In the genomic region with DNA sequence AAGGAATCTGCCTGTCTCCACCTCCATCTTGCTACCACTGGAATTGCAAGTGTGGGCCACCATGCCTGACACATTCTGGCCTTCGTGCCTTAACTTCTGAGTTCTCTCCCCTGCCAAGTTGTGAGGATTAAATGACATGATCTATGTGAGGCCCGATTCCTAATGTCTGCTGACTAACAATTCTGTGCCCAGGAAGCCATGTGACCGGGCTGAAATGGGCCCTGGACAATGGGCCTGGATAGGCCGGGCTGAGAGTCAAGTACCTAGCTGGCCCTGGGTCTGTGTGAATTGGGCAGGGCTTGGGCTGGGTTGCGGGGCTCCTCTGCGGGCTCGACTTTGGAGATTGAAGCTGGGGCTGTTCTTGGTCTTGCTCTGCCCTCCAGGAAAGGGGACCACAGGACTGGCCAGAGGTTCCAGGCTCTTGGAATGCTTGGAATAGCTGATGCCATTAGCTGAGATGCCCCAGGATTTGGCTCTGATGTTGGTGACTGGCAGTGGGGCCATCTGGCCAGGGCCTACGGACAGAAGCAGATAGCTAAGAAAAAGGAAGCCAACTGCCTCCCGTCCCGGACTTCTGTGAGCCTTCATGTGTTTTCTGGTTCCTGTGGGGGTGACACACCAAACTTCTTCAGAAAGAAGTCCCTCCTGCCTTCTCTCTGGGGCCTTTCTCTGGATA, we compare ENCODE assay signal across 14 mouse cellular contexts. TPM values are rescaled to one million over a fixed set of nuclear protein-coding genes. Genes with fewer than 3 reads are reported as not detected.
DNase-seq lines count a peak whose midpoint lies in the region; ATAC-seq and TF ChIP-seq lines count a peak whose summit lies in the region.
"Had no signal": no experiment of that assay in that cellular context is flagged by ENCODE, and none has a peak within 500 bp of the region (broad histone marks: within the 10 kb centered on the region; RNA-seq: fewer than 3 reads in every experiment).

No protein-coding gene starts in this region.

- no peak overlapping the region for H3K9ac ChIP-seq in heart, adult 2 months (ENCODE audit: low read depth, low read length)
- H3K9ac ChIP-seq in liver, embryonic 11.5 days (ENCODE audit: low read depth, low read length) = no peak overlapping the region
- H3K9ac ChIP-seq: embryonic facial prominence, embryonic 12.5 days; forebrain, embryonic 15.5 days; hindbrain, embryonic 15.5 days; kidney, embryonic 15.5 days had no signal

- no peak for TF ChIP-seq POLR2A in heart, adult 2 months (IDR thresholded peaks at IDR 0.05; ENCODE audit: insufficient read depth, low read depth, low read length)

- intact Hi-C loops in heart, adult 2 months (cut with DNase I) = no loop called here
- intact Hi-C loops in heart, postnatal 14 days (cut with DNase I) = no loop called here

- peaks cover 2% of the 10 kb centered on the region; the same call in 1 of the 2 replicates for H3K36me3 ChIP-seq in heart, adult 2 months (ENCODE audit: control insufficient read depth, insufficient read depth, low read length)
- peaks cover 18% of the 10 kb centered on the region for H3K36me3 ChIP-seq in liver, embryonic 11.5 days (ENCODE audit: control insufficient read depth, insufficient read depth, low read length)

- 48% methylated on average over 10 of the region's 10 CpGs for WGBS in heart, adult 2 months
- 83% methylated on average over 10 of the region's 10 CpGs for WGBS in liver, embryonic 11.5 days

- H3K27me3 ChIP-seq in heart, adult 2 months (ENCODE audit: control insufficient read depth, insufficient read depth, low read length) = no peaks in the 10 kb centered on the region
- no peaks in the 10 kb centered on the region for H3K27me3 ChIP-seq in liver, embryonic 11.5 days (replicated peaks; ENCODE audit: control insufficient read depth, insufficient read depth, low read length)
- H3K27me3 ChIP-seq: embryonic facial prominence, embryonic 12.5 days; forebrain, embryonic 15.5 days; hindbrain, embryonic 15.5 days; kidney, embryonic 15.5 days had no signal

- no peak for TF ChIP-seq CTCF in heart, adult 2 months (IDR thresholded peaks at IDR 0.05)

- ATAC-seq in liver, embryonic 11.5 days (replicated peaks; ENCODE audit: low FRiP score) = no peak
- ATAC-seq: forebrain, embryonic 15.5 days; intestine, embryonic 16.5 days had no signal

- H3K9me3 ChIP-seq in liver, embryonic 11.5 days (ENCODE audit: control insufficient read depth, low read length) = no peaks in the 10 kb centered on the region
- H3K9me3 ChIP-seq: embryonic facial prominence, embryonic 12.5 days; forebrain, embryonic 15.5 days; hindbrain, embryonic 15.5 days; kidney, embryonic 15.5 days had no signal

- peak; percentile 32 to 50 for DNase-seq in cerebellum, postnatal 14 days
- no peak for DNase-seq in cerebellum, adult 8-10 months
- peak; percentile 44 to 67 for DNase-seq in heart, adult 2 months
- no peak for DNase-seq in heart, postnatal 14 days
- DNase-seq in adipocyte (ENCODE audit: low spot score) = peak; percentile 82
- no peak for DNase-seq in liver, embryonic 11.5 days (ENCODE audit: low spot score)
- DNase-seq: cerebellum, adult 18-20 months; gastrocnemius, postnatal 10 days; kidney, adult 2 months had no signal

- no peak; the same call in 1 of the 2 replicates for TF ChIP-seq EP300 in heart, adult 2 months (IDR thresholded peaks at IDR 0.05; ENCODE audit: insufficient read depth, low read depth, low read length)

- H3K4me3 ChIP-seq in heart, adult 2 months = no peak overlapping the region
- H3K4me3 ChIP-seq in liver, embryonic 11.5 days (ENCODE audit: low read depth, low read length) = no peak overlapping the region
- H3K4me3 ChIP-seq: embryonic facial prominence, embryonic 12.5 days; forebrain, embryonic 15.5 days; hindbrain, embryonic 15.5 days; kidney, embryonic 15.5 days had no signal

- no peaks in the 10 kb centered on the region for H3K79me2 ChIP-seq in heart, adult 2 months (replicated peaks; ENCODE audit: control insufficient read depth, insufficient read depth, low read length)

- H3K27ac ChIP-seq in heart, adult 2 months = peak overlapping the region; percentile 43
- no peak overlapping the region for H3K27ac ChIP-seq in liver, embryonic 11.5 days (ENCODE audit: low read depth, low read length)
- H3K27ac ChIP-seq: embryonic facial prominence, embryonic 12.5 days; forebrain, embryonic 15.5 days; hindbrain, embryonic 15.5 days; kidney, embryonic 15.5 days had no signal

- no peak overlapping the region for H3K4me2 ChIP-seq in liver, embryonic 11.5 days
- H3K4me2 ChIP-seq: embryonic facial prominence, embryonic 12.5 days; forebrain, embryonic 15.5 days; hindbrain, embryonic 15.5 days; kidney, embryonic 15.5 days had no signal

- H3K4me1 ChIP-seq in heart, adult 2 months (ENCODE audit: control insufficient read depth, insufficient read depth, low read length) = peaks cover 3% of the 10 kb centered on the region; the same call in 1 of the 2 replicates
- H3K4me1 ChIP-seq in liver, embryonic 11.5 days (replicated peaks; ENCODE audit: control insufficient read depth, insufficient read depth, low read length) = no peaks in the 10 kb centered on the region
- H3K4me1 ChIP-seq: embryonic facial prominence, embryonic 12.5 days; forebrain, embryonic 15.5 days; hindbrain, embryonic 15.5 days; kidney, embryonic 15.5 days had no signal

RNA-seq across cellular contexts. Expression of gene Fen1, which starts 10.0 kb away (rescaled TPM):
- total RNA-seq in heart, adult 2 months (2021) = 1 to 10 TPM; 3.7 to 4.5 TPM
- polyA plus RNA-seq in heart, adult 2 months (2012; rRNA removed) = 2.9 and 3.8 TPM in 2 replicates
- total RNA-seq in heart, postnatal 14 days (2021) = 1 to 10 TPM; 5.4 to 8.1 TPM
- polyA plus RNA-seq in liver, embryonic 11.5 days (2014; fragmentation: Nextera tagmentation; extraction: Ambion mirVana) = 215 and 236 TPM in 2 replicates

RNA-seq across cellular contexts. Expression of gene Tmem258, which starts 10.1 kb away (rescaled TPM):
- total RNA-seq in heart, adult 2 months (2021) = 100 to 1,000 TPM; 154 to 181 TPM
- polyA plus RNA-seq in heart, adult 2 months (2012; rRNA removed) = 200 and 205 TPM in 2 replicates
- total RNA-seq in heart, postnatal 14 days (2021) = 100 to 1,000 TPM; 149 to 153 TPM
- 472 and 478 TPM in 2 replicates for polyA plus RNA-seq in liver, embryonic 11.5 days (2014; fragmentation: Nextera tagmentation; extraction: Ambion mirVana)

RNA-seq across cellular contexts. Expression of gene Myrf, which starts 26.6 kb away (rescaled TPM):
- total RNA-seq in heart, adult 2 months (2021) = 1 to 10 TPM; 3.9 to 4.7 TPM
- 6.0 and 6.5 TPM in 2 replicates for polyA plus RNA-seq in heart, adult 2 months (2012; rRNA removed)
- total RNA-seq in heart, postnatal 14 days (2021) = 1 to 10 TPM; 7.6 to 7.7 TPM
- 23.8 and 24.1 TPM in 2 replicates for polyA plus RNA-seq in liver, embryonic 11.5 days (2014; fragmentation: Nextera tagmentation; extraction: Ambion mirVana)

RNA-seq across cellular contexts. Expression of gene Fads1, which starts 31.2 kb away (rescaled TPM):
- total RNA-seq in heart, adult 2 months (2021) = 10 to 100 TPM; 24.2 to 25.3 TPM
- 14.6 and 16.2 TPM in 2 replicates for polyA plus RNA-seq in heart, adult 2 months (2012; rRNA removed)
- total RNA-seq in heart, postnatal 14 days (2021) = 10 to 100 TPM; 23.4 to 23.5 TPM
- 113 and 121 TPM in 2 replicates for polyA plus RNA-seq in liver, embryonic 11.5 days (2014; fragmentation: Nextera tagmentation; extraction: Ambion mirVana)

Comparison
In these comparisons a context has a peak if more than half of its experiments do, and no peak if none do; other contexts are left out.
1. DNase-seq: peak in cerebellum, postnatal 14 days (2 of 2), heart, adult 2 months (2 of 2) and adipocyte (single experiment); none in cerebellum, adult 8-10 months (single experiment), heart, postnatal 14 days (0 of 2) and liver, embryonic 11.5 days (single experiment).